Mouse (Mus musculus): Measurements from ENCODE around the gene Fryl.

Fryl gene

GRCm38 (mm10) chr5:73221826-73222225 is 34.6 kb downstream of the Fryl start:
- no peak for DNase-seq (ENCODE audit: low spot score)

- DNase-seq (ENCODE audit: low spot score), result no peak
Measured at GRCm38 (mm10) chr5:73219716-73220115, 36.7 kb downstream of the Fryl start.

GRCm38 (mm10) chr5:73218065-73218464 is 38.4 kb downstream of the Fryl start:
- DNase-seq (ENCODE audit: low spot score), result no peak

- DNase-seq (ENCODE audit: low spot score), result no peak
Measured at GRCm38 (mm10) chr5:73217116-73217515, 39.3 kb downstream of the Fryl start.

- no peak for DNase-seq (ENCODE audit: low spot score)
Measured at GRCm38 (mm10) chr5:73216014-73216413, 40.4 kb downstream of the Fryl start.

- DNase-seq (ENCODE audit: low spot score), result no peak
Measured at GRCm38 (mm10) chr5:73212446-73212845, 44.0 kb downstream of the Fryl start.

- no peak for DNase-seq (ENCODE audit: low spot score)
Measured at GRCm38 (mm10) chr5:73211961-73212360, 44.5 kb downstream of the Fryl start.

GRCm38 (mm10) chr5:73210971-73211315 is 45.5 kb downstream of the Fryl start:
- no peak for DNase-seq (ENCODE audit: low spot score)

- no peak for DNase-seq (ENCODE audit: low spot score)
Measured at GRCm38 (mm10) chr5:73210127-73210970, 46.1 kb downstream of the Fryl start.

GRCm38 (mm10) chr5:73209201-73210096 is 47.0 kb downstream of the Fryl start:
- DNase-seq (ENCODE audit: low spot score), result no peak

GRCm38 (mm10) chr5:73208645-73209044 is 47.8 kb downstream of the Fryl start:
- DNase-seq (ENCODE audit: low spot score), result no peak

GRCm38 (mm10) chr5:73206722-73207121 is 49.7 kb downstream of the Fryl start:
- no peak for DNase-seq (ENCODE audit: low spot score)

GRCm38 (mm10) chr5:73205996-73206629 is 50.3 kb downstream of the Fryl start:
- DNase-seq (ENCODE audit: low spot score), result no peak

- no peak for DNase-seq (ENCODE audit: low spot score)
Measured at GRCm38 (mm10) chr5:73205050-73205449, 51.4 kb downstream of the Fryl start.

GRCm38 (mm10) chr5:73202498-73202897 is 53.9 kb downstream of the Fryl start:
- no peak for DNase-seq (ENCODE audit: low spot score)

- no peak for DNase-seq (ENCODE audit: low spot score)
Measured at GRCm38 (mm10) chr5:73202077-73202476, 54.3 kb downstream of the Fryl start.

GRCm38 (mm10) chr5:73200387-73201384 is 55.7 kb downstream of the Fryl start:
- DNase-seq (ENCODE audit: low spot score), result no peak

GRCm38 (mm10) chr5:73199586-73199985 is 56.8 kb downstream of the Fryl start:
- no peak for DNase-seq (ENCODE audit: low spot score)

- no peak for DNase-seq (ENCODE audit: low spot score)
Measured at GRCm38 (mm10) chr5:73198690-73199089, 57.7 kb downstream of the Fryl start.

GRCm38 (mm10) chr5:73197796-73198195 is 58.6 kb downstream of the Fryl start:
- no peak for DNase-seq (ENCODE audit: low spot score)

- no peak for DNase-seq (ENCODE audit: low spot score)
Measured at GRCm38 (mm10) chr5:73194740-73195139, 61.7 kb downstream of the Fryl start.
